Mouse (Mus musculus) lung, adult 2 months (tissue): ENCODE results near the gene Wfdc1.

ENCODE experiments used
- CTCF ChIP-seq: fragments of 200-500 bp; IDR thresholded peaks from 2 replicates; pipeline ENCODE4 v1.5.1; 2011; ENCODE audit warnings: mild to moderate bottlenecking, low read length, control low read depth; ENCODE audit not compliant: insufficient read depth
- POLR2A ChIP-seq: fragments of 200-500 bp; IDR thresholded peaks from 2 replicates; pipeline ENCODE4 v1.6.1; 2011; ENCODE audit warnings: low read depth, mild to moderate bottlenecking, control low read depth, low read length, borderline replicate concordance; ENCODE audit errors: extremely low read depth

- TF ChIP-seq CTCF (peak; percentile 90), POLR2A (no peak)
Observed at GRCm38 (mm10) chr8:119698960-119699359, 32.8 kb downstream of the Wfdc1 start.
